Comparison of ENCODE assay signal across 14 mouse cellular contexts in genomic region chr5:66611361-66611760, GRCm38 (mm10).
"Had no signal": no experiment of that assay in that cellular context is flagged by ENCODE, and none has a peak within 500 bp of the region (broad histone marks: within the 10 kb centered on the region; RNA-seq: fewer than 3 reads in every experiment).

No protein-coding gene starts in this region.

- H3K4me3 ChIP-seq: limb, embryonic 15.5 days; liver, embryonic 12.5 days; midbrain, embryonic 10.5 days; myocyte; neural tube, embryonic 15.5 days had no signal

- DNase-seq: kidney, postnatal 10 days; kidney, postnatal 4 days; layer of hippocampus, postnatal 36 days; lung, postnatal 4 days; midbrain, embryonic 14.5 days; right cerebral cortex, adult 18-20 months; right cerebral cortex, postnatal 25 days; thymus, postnatal 36 days had no signal

- ATAC-seq: liver, embryonic 12.5 days had no signal

- H3K27ac ChIP-seq: limb, embryonic 15.5 days; liver, embryonic 12.5 days; midbrain, embryonic 10.5 days; neural tube, embryonic 15.5 days had no signal

- H3K9ac ChIP-seq: limb, embryonic 15.5 days; liver, embryonic 12.5 days; lung, embryonic 14.5 days; neural tube, embryonic 15.5 days had no signal

- H3K9me3 ChIP-seq: limb, embryonic 15.5 days; liver, embryonic 12.5 days; midbrain, embryonic 10.5 days; neural tube, embryonic 15.5 days had no signal

- H3K36me3 ChIP-seq: limb, embryonic 15.5 days; liver, embryonic 12.5 days; midbrain, embryonic 10.5 days; neural tube, embryonic 15.5 days had no signal

- H3K4me2 ChIP-seq: limb, embryonic 15.5 days; liver, embryonic 12.5 days; lung, embryonic 14.5 days; neural tube, embryonic 15.5 days had no signal

- H3K27me3 ChIP-seq: limb, embryonic 15.5 days; neural tube, embryonic 15.5 days had no signal
